Mouse (Mus musculus) T-helper 2 cell (primary cell): ENCODE data around the gene Robo1.
"Not testable (repeated sequence)": the region's sequence is repeated elsewhere in the genome, so short reads cannot be mapped to it uniquely, and the experiment has no call there.

ENCODE experiments used
- in situ Hi-C: fragments of 300-600 bp; cut with MboI, MseI; formaldehyde crosslinking; loops from one replicate; pipeline ENCODE4 v1.15.1; 2025; ENCODE audit warnings: high pct_unique_total_duplicates

Gene Robo1

GRCm38 (mm10) chr16:72444428-72445135, 136.5 kb downstream of the Robo1 start:
- in situ Hi-C loops = no loop called here

DNA sequence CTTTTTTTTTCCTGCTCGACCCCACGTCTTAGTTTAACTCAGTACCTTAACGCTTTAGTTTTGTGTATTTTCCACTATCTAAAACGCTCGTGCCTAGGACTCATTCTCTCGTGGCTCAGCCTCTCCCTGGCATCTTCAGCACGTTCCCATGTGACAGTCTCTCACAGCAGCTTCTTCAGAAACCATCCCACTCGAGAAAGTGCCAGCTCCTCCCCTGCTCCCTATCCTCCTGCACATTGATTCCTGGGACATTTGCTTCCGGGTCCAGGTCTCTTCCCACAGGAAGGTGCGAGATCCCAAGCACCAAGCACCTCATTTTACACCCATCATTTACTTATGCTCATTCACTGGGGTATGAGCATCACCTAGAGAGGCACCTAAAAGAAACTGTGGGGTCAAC, 150.0 kb downstream of the Robo1 start:
- in situ Hi-C loops = no loop called here

GRCm38 (mm10) chr16:72458576-72458975, 150.5 kb downstream of the Robo1 start:
- in situ Hi-C loops = no loop called here

- in situ Hi-C loops = no loop called here
Observed at GRCm38 (mm10) chr16:72465696-72466095, 157.6 kb downstream of the Robo1 start.

- in situ Hi-C loops = no loop called here
Observed at GRCm38 (mm10) chr16:72470037-72470673, 162.0 kb downstream of the Robo1 start.

DNA sequence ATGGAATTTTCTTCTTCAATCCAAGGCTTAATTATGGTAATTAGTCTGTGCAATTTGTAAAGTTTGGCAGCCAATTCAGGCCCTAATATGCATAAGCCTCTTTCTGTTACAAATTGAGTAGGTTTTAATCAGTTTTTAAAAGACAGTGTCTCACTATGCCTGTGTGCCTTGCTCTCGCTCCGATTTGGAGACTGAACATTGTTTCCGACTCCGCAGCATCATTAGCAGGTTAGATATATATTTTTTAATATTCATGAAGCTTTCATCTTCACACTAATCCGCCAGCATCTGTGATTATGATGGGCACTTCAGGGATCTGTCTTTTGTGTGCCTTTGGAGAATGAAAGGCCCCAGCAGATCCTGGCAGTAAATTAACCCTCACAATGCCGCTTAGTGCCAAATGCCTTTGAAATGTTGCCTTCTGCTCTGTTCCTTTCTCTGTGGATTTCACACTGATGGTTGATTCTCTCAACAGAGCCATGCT, 202.7 kb downstream of the Robo1 start:
- in situ Hi-C loops = no loop called here

DNA sequence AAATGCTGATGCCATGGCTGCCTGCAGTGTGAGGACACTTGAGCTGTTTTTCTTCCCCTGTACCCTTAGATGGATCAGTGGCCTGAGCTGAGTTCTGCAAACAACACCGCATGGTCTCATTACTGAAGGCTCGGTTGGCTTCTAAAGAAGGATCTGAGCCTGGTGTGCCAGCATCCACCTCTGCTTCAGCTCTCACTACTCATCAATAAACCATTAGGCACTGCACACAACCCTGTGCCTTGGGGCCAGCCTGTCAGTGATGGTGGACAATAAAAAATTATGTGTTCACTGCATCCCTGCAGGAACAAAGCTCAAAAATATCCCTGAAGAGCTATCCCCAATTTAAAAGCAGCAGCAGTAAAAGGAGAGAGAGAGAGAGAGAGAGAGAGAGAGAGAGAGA, 223.2 kb downstream of the Robo1 start:
- in situ Hi-C loops = no loop called here

- in situ Hi-C loops = no loop called here
Observed at GRCm38 (mm10) chr16:72533900-72534571, 225.9 kb downstream of the Robo1 start.

DNA sequence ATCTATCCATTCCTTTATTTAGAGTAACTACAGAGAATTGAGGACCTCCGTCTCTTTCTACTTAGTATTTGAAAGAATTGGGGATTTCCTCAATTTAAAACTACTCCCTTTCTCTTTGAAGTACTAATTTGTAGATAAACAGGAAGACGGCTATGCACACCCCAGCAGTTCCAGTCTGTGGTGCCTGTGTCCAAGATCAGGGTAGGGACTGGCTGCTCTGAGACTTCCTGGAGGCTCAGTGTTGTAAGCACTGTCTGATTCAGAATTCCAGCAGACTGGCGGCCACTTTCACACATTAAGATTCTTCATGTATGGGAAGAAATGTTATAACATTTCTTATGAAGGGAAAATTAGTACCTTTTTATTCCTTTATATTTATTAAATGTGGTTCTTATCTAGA, 230.1 kb downstream of the Robo1 start:
- in situ Hi-C loops = no loop called here

GRCm38 (mm10) chr16:72543928-72544327, 235.8 kb downstream of the Robo1 start:
- in situ Hi-C loops = no loop called here

DNA sequence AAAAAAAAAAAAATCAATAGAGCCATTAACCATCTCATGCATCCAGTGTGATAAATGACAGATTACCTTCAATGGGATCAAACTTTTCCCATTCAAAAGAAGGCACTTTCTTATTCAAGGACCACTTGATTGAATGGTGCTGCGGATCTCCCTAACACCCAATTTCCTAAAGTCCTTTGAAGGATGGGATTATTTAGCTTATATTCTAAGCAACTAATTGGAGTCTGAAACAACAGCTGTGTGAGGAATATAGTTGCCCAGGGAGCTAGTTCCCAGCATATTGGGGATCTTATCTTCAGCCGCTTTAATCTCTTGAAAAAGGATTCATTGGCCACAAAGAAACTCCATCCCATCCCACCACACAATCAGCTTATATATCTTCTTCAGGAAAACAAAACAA, 236.8 kb downstream of the Robo1 start:
- in situ Hi-C loops = no loop called here

GRCm38 (mm10) chr16:72551672-72552243, 243.7 kb downstream of the Robo1 start:
- in situ Hi-C loops = no loop called here

- in situ Hi-C loops = no loop called here
Observed at GRCm38 (mm10) chr16:72553713-72554112, 245.6 kb downstream of the Robo1 start.

GRCm38 (mm10) chr16:72562149-72562548, 254.0 kb downstream of the Robo1 start:
- in situ Hi-C loops = not testable (repeated sequence)

DNA sequence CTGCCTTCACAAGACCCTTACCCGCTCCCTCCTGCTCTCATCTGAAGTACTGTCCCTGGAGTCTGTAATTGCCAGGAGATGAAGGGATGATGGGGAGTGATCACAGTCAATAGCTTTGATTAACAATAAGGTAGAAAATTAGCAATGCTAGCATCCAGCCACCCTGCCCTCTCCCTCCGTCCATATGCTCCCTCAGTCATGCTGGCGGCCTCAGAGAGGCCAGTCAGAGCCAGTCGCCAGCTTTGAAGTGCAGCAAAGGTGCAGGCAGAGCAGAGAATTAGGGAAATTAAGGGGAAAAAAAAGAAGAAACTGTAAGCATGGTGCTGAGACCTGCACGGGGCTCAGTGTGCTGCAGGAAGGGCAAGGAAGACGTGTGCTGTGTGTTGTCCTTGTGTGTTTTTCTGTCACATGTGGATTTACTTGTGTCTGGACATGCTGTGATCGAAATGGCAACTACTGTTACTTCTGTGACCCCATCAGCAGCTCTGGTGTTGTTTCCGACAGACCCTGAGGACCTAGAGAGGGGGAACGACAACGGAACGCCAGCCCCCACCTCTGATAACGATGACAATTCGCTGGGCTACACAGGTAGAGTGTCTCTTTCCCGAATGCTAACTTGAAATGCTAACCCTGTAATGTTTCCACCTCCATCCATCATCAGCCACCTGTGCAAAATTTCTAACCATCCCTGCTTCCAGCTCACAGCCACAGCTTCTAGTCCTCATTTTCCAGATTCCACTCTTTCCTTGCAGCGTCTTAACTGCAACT, 255.3 kb downstream of the Robo1 start:
- in situ Hi-C loops = no loop called here

DNA sequence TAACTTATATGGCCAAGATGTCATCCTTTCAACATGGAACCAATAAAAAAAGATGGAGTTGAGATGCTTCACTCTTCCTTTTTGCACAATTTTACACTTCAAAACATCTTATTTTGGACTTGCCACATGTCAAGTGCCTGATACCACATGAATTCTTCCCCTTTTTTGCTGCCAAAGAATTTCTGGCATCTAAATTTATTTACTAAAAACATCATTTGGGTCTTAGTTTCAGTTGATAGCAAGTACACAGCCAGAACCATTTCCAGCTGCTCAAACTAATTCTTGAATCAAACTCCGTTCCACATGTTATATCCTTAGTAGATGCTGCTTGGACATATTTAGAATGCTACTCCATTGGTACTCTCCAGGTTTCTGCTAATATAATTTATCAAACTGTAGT, 267.1 kb downstream of the Robo1 start:
- in situ Hi-C loops = no loop called here

- in situ Hi-C loops = no loop called here
Observed at GRCm38 (mm10) chr16:72576956-72577355, 268.9 kb downstream of the Robo1 start.

- in situ Hi-C loops = no loop called here
Observed at GRCm38 (mm10) chr16:72584454-72585159, 276.5 kb downstream of the Robo1 start.

- in situ Hi-C loops = no loop called here
Observed at GRCm38 (mm10) chr16:72585160-72585813, 277.2 kb downstream of the Robo1 start.

DNA sequence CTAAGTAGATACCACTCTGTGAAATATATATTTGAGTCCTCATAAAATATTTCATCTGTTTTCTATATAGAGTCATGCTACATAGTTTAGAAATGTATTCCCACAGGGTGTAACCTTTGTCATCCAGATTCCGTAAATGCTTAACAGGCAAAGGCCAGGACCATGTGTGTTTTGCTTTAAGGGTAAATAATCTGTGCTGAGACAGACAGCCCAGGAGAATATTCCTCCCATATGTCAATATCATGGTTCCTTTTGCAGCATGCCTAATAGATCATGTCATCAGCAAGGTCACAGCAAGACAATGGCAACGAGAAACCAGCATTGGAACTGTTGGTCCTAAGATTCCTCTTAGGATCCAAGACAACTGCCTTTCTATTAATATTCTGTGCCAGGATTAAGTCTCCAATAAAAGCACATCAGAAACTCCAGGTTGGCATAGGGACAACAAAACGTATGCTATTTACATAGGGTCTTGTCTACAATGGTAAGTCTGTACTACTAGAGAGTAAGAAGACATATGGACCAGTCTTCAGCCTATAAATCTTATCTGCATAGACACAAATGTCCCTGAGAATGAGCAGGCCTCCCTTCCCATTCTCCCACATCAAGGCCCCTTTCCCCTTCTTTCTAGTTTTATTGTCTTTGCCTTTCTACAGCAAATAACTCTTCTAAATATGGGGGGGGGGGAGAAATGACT, 279.4 kb downstream of the Robo1 start:
- in situ Hi-C loops = no loop called here
